In genomic region chr6:125481667-125482390, GRCm38 (mm10) we compare ENCODE assay signal across 8 mouse cellular contexts. TPM values are rescaled to one million over a fixed set of nuclear protein-coding genes. Genes with fewer than 3 reads are reported as not detected.
DNase-seq lines count a peak whose midpoint lies in the region; ATAC-seq and TF ChIP-seq lines count a peak whose summit lies in the region.

No protein-coding gene starts in this region.

- 58% methylated on average over 7 of the region's 7 CpGs for WGBS in intestine, embryonic 14.5 days
- WGBS in lung, embryonic 16.5 days = 48% methylated on average over 7 of the region's 7 CpGs

- H3K9ac ChIP-seq in intestine, embryonic 14.5 days (ENCODE audit: low read length) = no peak overlapping the region
- 0 out of 2 replicates have a peak overlapping the region, but pooled peaks have one; percentile 1 for H3K9ac ChIP-seq in lung, embryonic 16.5 days (ENCODE audit: low read length)

- DNase-seq in heart, adult 18-20 months = peak; percentile 55 to 66
- no peak for DNase-seq in heart, adult 8-10 months (ENCODE audit: low spot score)
- peak; percentile 87 for DNase-seq in Patski (ENCODE audit: low read depth, low spot score)
- DNase-seq in intestine, embryonic 14.5 days (ENCODE audit: low spot score) = no peak
- DNase-seq in layer of hippocampus, postnatal 14 days (ENCODE audit: low spot score in 2 of 2) = no peak
- no peak for DNase-seq in gastrocnemius, postnatal 36 days

- no peak overlapping the region; the same call in 1 of the 2 replicates for H3K4me2 ChIP-seq in intestine, embryonic 14.5 days (ENCODE audit: low read length)
- peak overlapping the region; percentile 14; the same call in 1 of the 2 replicates for H3K4me2 ChIP-seq in lung, embryonic 16.5 days (ENCODE audit: low read depth, low read length)

- peak; percentile 72 for ATAC-seq in Patski
- no peak for ATAC-seq in intestine, embryonic 14.5 days (replicated peaks; ENCODE audit: low FRiP score, low TSS enrichment, low read depth)
- 0 out of 2 replicates have a peak, but pooled peaks have one; percentile 11 for ATAC-seq in lung, embryonic 16.5 days (ENCODE audit: low read depth)
- ATAC-seq in cerebellum, adult (ENCODE audit: insufficient number of reproducible peaks, low FRiP score, low TSS enrichment) = no peak

- no peak for TF ChIP-seq CTCF in Patski (IDR thresholded peaks at IDR 0.05)

- no peaks in the 10 kb centered on the region for H3K9me3 ChIP-seq in intestine, embryonic 14.5 days (ENCODE audit: control insufficient read depth, low read length)
- no peaks in the 10 kb centered on the region for H3K9me3 ChIP-seq in lung, embryonic 16.5 days (ENCODE audit: control insufficient read depth, low read length)

- intact Hi-C loops in gastrocnemius, postnatal 36 days (cut with DNase I) = no loop called here

- POLR2A ChIA-PET in Patski (lab: Charles Lee) = interaction anchor here (0.9 to 2.6 kb wide), 5 partner anchors 11 to 111 kb away, joined by 3 to 10 read pairs (median 3); no protein-coding TSS in a partner anchor

- CTCF ChIA-PET in Patski (lab: Charles Lee) = interaction anchor here (1.0 to 3.7 kb wide), 8 partner anchors 11 to 123 kb away, joined by 3 to 18 read pairs (median 3); no protein-coding TSS in a partner anchor

- H3K27ac ChIP-seq in intestine, embryonic 14.5 days (ENCODE audit: low read depth) = 0 out of 2 replicates have a peak overlapping the region, but pooled peaks have one; percentile 47
- H3K27ac ChIP-seq in lung, embryonic 16.5 days (ENCODE audit: low read length) = peak overlapping the region; percentile 78

- H3K4me1 ChIP-seq in intestine, embryonic 14.5 days (replicated peaks; ENCODE audit: control insufficient read depth, insufficient read depth, low read length) = peaks cover 41% of the 10 kb centered on the region
- H3K4me1 ChIP-seq in lung, embryonic 16.5 days (replicated peaks; ENCODE audit: control insufficient read depth, insufficient read depth, low read length) = peaks cover 52% of the 10 kb centered on the region

- H3K4me3 ChIP-seq in intestine, embryonic 14.5 days (ENCODE audit: low read depth, low read length) = no peak overlapping the region
- H3K4me3 ChIP-seq in lung, embryonic 16.5 days (ENCODE audit: low read length) = no peak overlapping the region

- in situ Hi-C loops in Patski (cut with MboI; ENCODE audit: low pct_unique_long_range_greater_than_20kb) = loop anchor here (5.0 kb wide), 1 partner anchor 55 kb away; no protein-coding TSS in a partner anchor

- no peaks in the 10 kb centered on the region for H3K27me3 ChIP-seq in Patski
- H3K27me3 ChIP-seq in intestine, embryonic 14.5 days (replicated peaks; ENCODE audit: control insufficient read depth, insufficient read depth, low read length) = no peaks in the 10 kb centered on the region
- H3K27me3 ChIP-seq in lung, embryonic 16.5 days (ENCODE audit: control insufficient read depth, insufficient read depth, low read depth, low read length) = no peaks in the 10 kb centered on the region

- H3K36me3 ChIP-seq in intestine, embryonic 14.5 days (ENCODE audit: control insufficient read depth, insufficient read depth, low read length) = no peaks in the 10 kb centered on the region
- H3K36me3 ChIP-seq in lung, embryonic 16.5 days (ENCODE audit: control insufficient read depth, insufficient read depth, low read length) = no peaks in the 10 kb centered on the region

RNA-seq across cellular contexts. Expression of gene Cd9, which starts 12.8 kb away (rescaled TPM):
- total RNA-seq in heart, adult 18-20 months (2021) = 10 to 100 TPM; 49.9 to 50.4 TPM
- 10 to 100 TPM; 39.4 to 57.8 (median 46.4) TPM for total RNA-seq in heart, adult 8-10 months (2022)
- 298 TPM for polyA plus RNA-seq in Patski (2021)
- polyA plus RNA-seq in intestine, embryonic 14.5 days (2014; fragmentation: Nextera tagmentation; extraction: Ambion mirVana) = 162 and 185 TPM in 2 replicates
- polyA plus RNA-seq in lung, embryonic 16.5 days (2015; fragmentation: Nextera tagmentation; extraction: Ambion mirVana) = 356 and 405 TPM in 2 replicates
- total RNA-seq in layer of hippocampus, postnatal 14 days (2021) = 100 to 1,000 TPM; 103 to 117 TPM
- total RNA-seq in gastrocnemius, postnatal 36 days (2021) = 10 to 100 TPM; 20.3 to 28.4 TPM

Comparison
In these comparisons a context has a peak if more than half of its experiments do, and no peak if none do; other contexts are left out.
1. DNase-seq: peak in heart, adult 18-20 months (2 of 2) and Patski (single experiment); none in heart, adult 8-10 months (single experiment), intestine, embryonic 14.5 days (single experiment), layer of hippocampus, postnatal 14 days (0 of 2) and gastrocnemius, postnatal 36 days (0 of 2).
2. ATAC-seq: peak in Patski (single experiment) and lung, embryonic 16.5 days (single experiment); none in intestine, embryonic 14.5 days (single experiment) and cerebellum, adult (single experiment).